Mouse (Mus musculus) small intestine, adult 2 months (tissue): ENCODE measurements around the gene Adgrg5. TPM values are rescaled to one million over a fixed set of nuclear protein-coding genes. Genes with fewer than 3 reads are reported as not detected.

Source experiments
- H3K27ac ChIP-seq: fragments of 200-500 bp; 2 replicates; pipeline ENCODE4 v1.5.1; 2012; ENCODE audit warnings: low read depth, low read length, control low read depth, inconsistent platforms; ENCODE audit not compliant: insufficient read depth
- H3K27me3 ChIP-seq: fragments of 200-500 bp; 2 replicates; pipeline ENCODE4 v1.6.1; 2012; ENCODE audit warnings: mild to moderate bottlenecking, moderate library complexity, low read length, inconsistent platforms; ENCODE audit not compliant: control insufficient read depth, insufficient read depth
- H3K36me3 ChIP-seq: fragments of 200-500 bp; 2 replicates; pipeline ENCODE4 v1.6.1; 2012; ENCODE audit warnings: mild to moderate bottlenecking, low read length, control low read depth, inconsistent platforms; ENCODE audit not compliant: control insufficient read depth, insufficient read depth
- H3K4me1 ChIP-seq: fragments of 200-500 bp; 2 replicates; pipeline ENCODE4 v1.6.1; 2012; ENCODE audit warnings: low read length, inconsistent platforms, mixed read lengths; ENCODE audit not compliant: control insufficient read depth, insufficient read depth, insufficient read length
- H3K4me3 ChIP-seq: fragments of 200-500 bp; 2 replicates; pipeline ENCODE4 v1.5.1; 2012; ENCODE audit warnings: low read depth, mild to moderate bottlenecking, control low read depth, inconsistent platforms, low read length, moderate library complexity
- CTCF ChIP-seq: fragments of 200-500 bp; IDR thresholded peaks from 2 replicates; pipeline ENCODE4 v1.5.1; 2012; ENCODE audit warnings: low read depth, mild to moderate bottlenecking, control low read depth, inconsistent platforms, low read length, moderate library complexity, mixed read lengths; ENCODE audit not compliant: insufficient replicate concordance, insufficient read length; ENCODE audit errors: extremely low read depth
- POLR2A ChIP-seq: fragments of 200-500 bp; IDR thresholded peaks from 2 replicates; pipeline ENCODE4 v1.6.1; 2012; ENCODE audit warnings: low read depth, mild to moderate bottlenecking, control low read depth, inconsistent platforms, low read length, moderate library complexity
- WGBS: fragments of 180-500 bp; shearing (Covaris S2); methylation state at CpG from one replicate; pipeline ENCODE4 v1.1.7; 2018; 5-methylcytosine and 5-hydroxymethylcytosine counted together
- polyA plus RNA-seq: library from polyadenylated mRNA; depleted of rRNA; stranded (reverse); fragments of >200 nt; gene quantifications from 2 replicates; pipeline ENCODE4 v1.2.3, GENCODE M21; 2012

Gene Adgrg5
- polyA plus RNA-seq, 1 experiment, result 15.4 TPM

DNA sequence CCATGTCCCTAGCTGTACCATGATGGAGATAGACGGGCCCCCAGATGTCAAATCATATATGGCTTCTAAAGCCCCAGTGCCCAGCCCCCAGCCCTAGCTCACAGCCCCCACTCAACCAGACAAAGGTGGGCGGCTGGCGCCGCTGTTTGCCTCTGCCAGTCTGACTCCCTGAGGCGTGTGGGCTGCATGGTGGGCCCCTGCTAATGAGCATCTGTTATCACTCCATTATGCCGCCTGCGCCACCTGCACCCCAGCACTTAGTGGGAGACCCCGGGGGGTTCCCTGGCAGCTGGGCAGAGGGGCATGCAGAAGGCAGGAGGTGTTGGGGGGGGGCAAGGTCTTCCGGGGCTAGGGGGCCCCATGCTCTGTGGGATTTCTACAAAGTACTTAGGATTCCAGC lies 54.6 kb downstream of the Adgrg5 start:
- TF ChIP-seq CTCF (no peak), POLR2A (no peak)
- H3K27ac ChIP-seq, result no peak overlapping the region
- H3K36me3 ChIP-seq, result no peaks in the 10 kb centered on the region
- 15% methylated on average over 9 of the region's 9 CpGs for WGBS
- peak overlapping the region; percentile 69 for H3K4me3 ChIP-seq
- H3K4me1 ChIP-seq, result peaks cover 13% of the 10 kb centered on the region
- H3K27me3 ChIP-seq, result no peaks in the 10 kb centered on the region

DNA sequence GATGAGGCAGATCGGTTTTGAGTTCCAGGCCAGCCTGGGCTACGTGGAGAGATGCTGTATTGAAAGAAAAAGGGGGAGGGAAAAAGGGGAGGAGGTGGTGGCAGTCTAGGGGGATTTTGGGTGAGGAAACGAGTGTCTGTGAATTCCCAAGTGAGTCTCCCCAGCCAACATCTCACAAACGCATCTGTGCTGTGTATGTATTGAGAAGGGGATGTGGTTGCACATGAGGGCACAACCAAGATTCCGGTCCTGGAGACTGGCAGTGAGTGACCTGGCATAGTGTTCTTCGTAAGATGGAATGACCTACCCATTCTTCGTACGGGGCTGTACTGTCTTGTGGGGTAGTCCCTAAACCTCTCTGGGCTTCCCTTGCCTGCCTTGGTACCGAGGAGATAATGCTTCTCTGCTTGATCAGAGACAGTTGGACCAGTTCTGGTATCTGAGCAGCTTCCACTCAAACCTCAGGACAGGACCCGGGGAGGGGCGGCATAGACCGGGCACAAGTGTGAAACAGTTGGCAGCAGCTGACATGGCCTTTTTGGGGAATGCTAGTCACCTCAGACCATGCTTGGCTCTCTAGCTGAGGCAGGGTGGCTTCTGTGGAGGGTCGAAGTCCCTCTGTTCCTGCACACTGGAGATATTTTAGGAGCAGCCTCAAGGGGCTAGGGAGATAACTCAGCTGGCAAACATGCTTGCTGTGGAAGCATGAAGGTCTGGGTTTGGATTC lies 55.3 kb downstream of the Adgrg5 start:
- WGBS, result 51% methylated on average over 13 of the region's 13 CpGs
- Histone ChIP-seq H3K4me3 (no peak overlapping the region), H3K4me1 (peaks cover 13% of the 10 kb centered on the region)

DNA sequence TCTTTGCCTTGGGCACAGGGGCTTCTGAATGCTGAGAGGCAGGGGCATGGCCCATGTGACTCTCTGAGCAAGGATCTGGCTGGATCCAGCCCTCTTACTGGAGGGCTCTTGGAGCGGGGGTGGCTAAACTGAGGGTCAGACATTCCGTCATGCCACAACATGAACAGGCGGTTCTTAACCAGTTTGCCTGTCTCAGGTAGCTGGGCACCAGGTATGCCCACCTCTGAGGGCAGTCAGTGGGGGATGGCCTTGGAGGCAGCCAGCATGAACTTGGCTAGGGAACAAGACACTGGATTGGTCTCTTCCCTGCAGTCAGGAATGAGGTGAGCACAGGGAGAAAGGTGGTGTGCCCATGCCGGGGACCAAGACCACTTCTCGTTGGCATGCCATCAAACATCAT lies 56.7 kb downstream of the Adgrg5 start:
- no peak overlapping the region for H3K4me3 ChIP-seq
- H3K27ac ChIP-seq, result no peak overlapping the region
- H3K27me3 ChIP-seq, result no peaks in the 10 kb centered on the region
- TF ChIP-seq CTCF, result no peak
- no peak for TF ChIP-seq POLR2A
- H3K4me1 ChIP-seq, result peaks cover 6% of the 10 kb centered on the region; the same call in 1 of the 2 replicates
- 90% methylated on average over 5 of the region's 5 CpGs for WGBS
- H3K36me3 ChIP-seq, result no peaks in the 10 kb centered on the region

More for the DNA sequence above, 55.3 kb downstream of the Adgrg5 start:
- Histone ChIP-seq H3K27me3 (no peaks in the 10 kb centered on the region), H3K27ac (no peak overlapping the region), H3K36me3 (no peaks in the 10 kb centered on the region)
- TF ChIP-seq CTCF (no peak), POLR2A (no peak)

DNA sequence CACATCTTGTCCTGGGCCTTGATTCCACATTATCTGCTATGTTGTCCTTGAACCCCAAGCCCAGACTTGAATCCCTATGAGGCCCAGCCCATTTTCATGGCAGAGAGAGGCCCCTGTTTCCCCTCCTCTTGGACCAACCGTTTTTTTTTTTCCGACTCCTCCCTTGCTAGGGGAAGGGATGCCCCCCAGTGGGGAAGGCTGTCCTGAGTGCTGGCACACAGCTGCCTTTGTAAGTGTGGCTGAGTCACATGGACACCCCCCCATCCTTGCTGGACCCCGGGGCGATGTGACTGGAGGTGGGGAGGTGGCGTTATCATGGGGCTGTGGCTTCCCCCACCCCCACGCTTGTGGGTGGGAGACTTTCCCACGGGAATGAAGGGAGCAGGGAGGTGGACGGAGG lies 57.5 kb downstream of the Adgrg5 start:
- 60% methylated on average over 8 of the region's 8 CpGs for WGBS
- Histone ChIP-seq H3K36me3 (no peaks in the 10 kb centered on the region), H3K27ac (no peak overlapping the region), H3K27me3 (no peaks in the 10 kb centered on the region), H3K4me1 (peaks cover 6% of the 10 kb centered on the region; the same call in 1 of the 2 replicates), H3K4me3 (no peak overlapping the region)
- TF ChIP-seq POLR2A, result no peak
- no peak for TF ChIP-seq CTCF

DNA sequence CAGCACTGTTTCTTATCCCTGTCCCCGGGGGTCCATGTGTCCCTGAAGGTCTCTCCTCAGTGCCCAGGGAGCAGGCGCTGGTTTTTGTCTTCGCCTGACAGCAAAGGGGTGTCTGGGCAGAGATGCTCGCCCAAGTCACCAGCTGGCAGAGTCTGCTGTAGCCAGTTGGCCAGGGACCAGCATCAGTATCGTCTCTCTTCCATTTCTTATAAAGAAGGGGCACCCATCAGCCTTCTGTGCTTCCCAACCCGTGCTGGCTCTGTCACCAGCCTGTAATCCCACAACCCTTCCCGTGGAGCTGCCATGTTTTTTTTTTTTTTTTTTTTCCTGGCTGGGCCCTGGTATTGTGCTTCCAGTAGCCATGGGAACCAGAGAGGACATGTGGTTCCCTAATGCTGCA lies 58.4 kb downstream of the Adgrg5 start:
- Histone ChIP-seq H3K27ac (no peak overlapping the region), H3K27me3 (no peaks in the 10 kb centered on the region), H3K4me3 (no peak overlapping the region), H3K36me3 (no peaks in the 10 kb centered on the region), H3K4me1 (peaks cover 3% of the 10 kb centered on the region; the same call in 1 of the 2 replicates)
- TF ChIP-seq POLR2A, result no peak
- TF ChIP-seq CTCF, result no peak
- 65% methylated on average over 7 of the region's 7 CpGs for WGBS

DNA sequence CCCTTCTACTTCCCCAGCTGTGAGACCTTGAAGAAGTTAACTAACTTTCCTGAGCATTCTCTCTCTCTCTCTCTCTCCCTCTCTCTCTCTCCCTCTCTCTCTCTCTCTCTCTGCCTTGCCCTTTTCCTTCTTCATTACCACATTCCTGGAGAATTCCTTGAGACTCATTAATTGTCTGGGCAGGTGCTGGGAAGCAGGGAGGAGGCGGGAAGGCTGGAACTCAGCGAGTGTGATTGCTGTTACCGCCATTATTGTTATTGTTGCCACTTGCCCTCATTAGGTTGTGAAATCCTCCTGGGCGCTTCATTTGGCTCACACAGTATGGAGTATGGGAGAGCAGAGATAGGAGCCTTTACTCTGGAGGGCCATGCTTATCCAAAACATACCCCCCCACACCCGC lies 59.7 kb downstream of the Adgrg5 start:
- TF ChIP-seq POLR2A, result no peak
- TF ChIP-seq CTCF, result no peak
- Histone ChIP-seq H3K4me1 (peaks cover 1% of the 10 kb centered on the region; the same call in 1 of the 2 replicates), H3K36me3 (no peaks in the 10 kb centered on the region), H3K27ac (no peak overlapping the region), H3K4me3 (no peak overlapping the region), H3K27me3 (no peaks in the 10 kb centered on the region)
- WGBS, result 16% methylated on average over 5 of the region's 5 CpGs

DNA sequence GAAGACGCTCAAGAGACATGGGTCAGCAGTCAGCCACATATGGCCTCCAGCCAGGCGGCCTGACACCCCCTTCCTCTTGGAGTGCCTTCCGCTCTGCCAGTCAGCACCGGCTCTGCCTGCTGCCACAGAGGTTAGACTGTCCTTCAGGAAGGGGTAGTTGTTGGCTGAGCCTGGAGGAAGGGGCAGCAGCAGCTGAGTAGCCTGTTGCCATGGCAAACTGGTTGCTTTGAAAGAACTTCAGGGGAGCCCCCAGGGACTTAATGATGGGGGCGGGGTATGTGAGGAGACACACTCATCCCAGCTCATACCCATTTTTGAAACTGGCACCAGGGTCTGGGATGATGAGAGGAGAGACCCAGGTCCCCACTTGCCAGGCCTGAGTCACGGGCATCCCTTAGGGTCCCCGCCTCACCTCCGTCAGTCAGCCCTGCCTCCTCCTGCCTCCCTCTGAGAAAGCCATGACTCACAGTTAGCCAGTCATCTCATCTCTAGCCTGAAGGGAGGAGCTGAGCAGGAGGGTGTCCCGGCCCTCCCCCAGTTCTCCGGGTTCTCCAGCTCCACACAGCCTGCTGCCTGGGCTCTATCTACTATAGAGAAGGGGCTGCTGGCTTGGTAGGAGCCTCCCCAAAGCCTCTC lies 60.5 kb downstream of the Adgrg5 start:
- WGBS, result 60% methylated on average over 10 of the region's 10 CpGs
- H3K27ac ChIP-seq, result no peak overlapping the region
- no peak for TF ChIP-seq POLR2A
- no peak for TF ChIP-seq CTCF

More for the DNA sequence above, 60.5 kb downstream of the Adgrg5 start:
- Histone ChIP-seq H3K27me3 (no peaks in the 10 kb centered on the region), H3K4me1 (no peaks in the 10 kb centered on the region; the same call in 1 of the 2 replicates), H3K4me3 (peak overlapping the region; percentile 36), H3K36me3 (no peaks in the 10 kb centered on the region)
